Mouse (Mus musculus): ENCODE results near the gene Crybb3. TPM values are rescaled to one million over a fixed set of nuclear protein-coding genes. Genes with fewer than 3 reads are reported as not detected.
A peak's percentile ranks its signal among the peaks of the same experiment; 100 is the strongest.

Gene Crybb3
- polyA plus RNA-seq, 1 experiment, result 2.3 TPM

GRCm38 (mm10) chr5:113102455-113102854 lies 21.1 kb upstream of the Crybb3 start:
- TF ChIP-seq POLR2A (IDR thresholded peaks at IDR 0.05; ENCODE audit: borderline replicate concordance, extremely low read depth, insufficient read depth, insufficient read length, poor library complexity, severe bottlenecking), result no peak
- no peak for TF ChIP-seq CTCF (IDR thresholded peaks at IDR 0.05; ENCODE audit: borderline replicate concordance, extremely low read depth, insufficient read depth, insufficient read length)
- peak; percentile 59 for DNase-seq (ENCODE audit: low read depth)

GRCm38 (mm10) chr5:113101457-113101856 lies 20.1 kb upstream of the Crybb3 start:
- no peak for DNase-seq (ENCODE audit: low read depth)
- no peak for TF ChIP-seq POLR2A (IDR thresholded peaks at IDR 0.05; ENCODE audit: borderline replicate concordance, extremely low read depth, insufficient read depth, insufficient read length, poor library complexity, severe bottlenecking)

GRCm38 (mm10) chr5:113100422-113100821 lies 19.0 kb upstream of the Crybb3 start:
- DNase-seq (ENCODE audit: low read depth), result no peak
- TF ChIP-seq POLR2A (IDR thresholded peaks at IDR 0.05; ENCODE audit: borderline replicate concordance, extremely low read depth, insufficient read depth, insufficient read length, poor library complexity, severe bottlenecking) (no peak), CTCF (IDR thresholded peaks at IDR 0.05; ENCODE audit: borderline replicate concordance, extremely low read depth, insufficient read depth, insufficient read length) (no peak)

GRCm38 (mm10) chr5:113099546-113099945 lies 18.2 kb upstream of the Crybb3 start:
- TF ChIP-seq POLR2A (IDR thresholded peaks at IDR 0.05; ENCODE audit: borderline replicate concordance, extremely low read depth, insufficient read depth, insufficient read length, poor library complexity, severe bottlenecking), result no peak
- peak; percentile 100 for TF ChIP-seq CTCF (IDR thresholded peaks at IDR 0.05; ENCODE audit: borderline replicate concordance, extremely low read depth, insufficient read depth, insufficient read length)
- DNase-seq (ENCODE audit: low read depth), result peak; percentile 93

- DNase-seq (ENCODE audit: low read depth), result no peak
- TF ChIP-seq CTCF (IDR thresholded peaks at IDR 0.05; ENCODE audit: borderline replicate concordance, extremely low read depth, insufficient read depth, insufficient read length) (no peak), POLR2A (IDR thresholded peaks at IDR 0.05; ENCODE audit: borderline replicate concordance, extremely low read depth, insufficient read depth, insufficient read length, poor library complexity, severe bottlenecking) (no peak)
These were observed 16.2 kb upstream of the Crybb3 start for GRCm38 (mm10) chr5:113097551-113097950.

- TF ChIP-seq POLR2A (IDR thresholded peaks at IDR 0.05; ENCODE audit: borderline replicate concordance, extremely low read depth, insufficient read depth, insufficient read length, poor library complexity, severe bottlenecking), result no peak
- TF ChIP-seq CTCF (IDR thresholded peaks at IDR 0.05; ENCODE audit: borderline replicate concordance, extremely low read depth, insufficient read depth, insufficient read length), result no peak
- no peak for DNase-seq (ENCODE audit: low read depth)
These were observed 14.1 kb upstream of the Crybb3 start for GRCm38 (mm10) chr5:113095456-113095855.

GRCm38 (mm10) chr5:113092406-113092805 lies 11.0 kb upstream of the Crybb3 start:
- no peak for DNase-seq (ENCODE audit: low read depth)
- no peak for TF ChIP-seq CTCF (IDR thresholded peaks at IDR 0.05; ENCODE audit: borderline replicate concordance, extremely low read depth, insufficient read depth, insufficient read length)
- no peak for TF ChIP-seq POLR2A (IDR thresholded peaks at IDR 0.05; ENCODE audit: borderline replicate concordance, extremely low read depth, insufficient read depth, insufficient read length, poor library complexity, severe bottlenecking)

- TF ChIP-seq POLR2A (IDR thresholded peaks at IDR 0.05; ENCODE audit: borderline replicate concordance, extremely low read depth, insufficient read depth, insufficient read length, poor library complexity, severe bottlenecking), result no peak
- peak; percentile 81 for TF ChIP-seq CTCF (IDR thresholded peaks at IDR 0.05; ENCODE audit: borderline replicate concordance, extremely low read depth, insufficient read depth, insufficient read length)
- peak; percentile 55 for DNase-seq (ENCODE audit: low read depth)
These were observed 9.8 kb upstream of the Crybb3 start for GRCm38 (mm10) chr5:113091162-113091561.

- TF ChIP-seq POLR2A (IDR thresholded peaks at IDR 0.05; ENCODE audit: borderline replicate concordance, extremely low read depth, insufficient read depth, insufficient read length, poor library complexity, severe bottlenecking), result no peak
- DNase-seq (ENCODE audit: low read depth), result no peak
These were observed 9.4 kb upstream of the Crybb3 start for GRCm38 (mm10) chr5:113090750-113091149.

- DNase-seq (ENCODE audit: low read depth), result no peak
- TF ChIP-seq CTCF (IDR thresholded peaks at IDR 0.05; ENCODE audit: borderline replicate concordance, extremely low read depth, insufficient read depth, insufficient read length), result no peak
- TF ChIP-seq POLR2A (IDR thresholded peaks at IDR 0.05; ENCODE audit: borderline replicate concordance, extremely low read depth, insufficient read depth, insufficient read length, poor library complexity, severe bottlenecking), result no peak
These were observed 8.8 kb upstream of the Crybb3 start for GRCm38 (mm10) chr5:113090077-113090690.

- TF ChIP-seq POLR2A (IDR thresholded peaks at IDR 0.05; ENCODE audit: borderline replicate concordance, extremely low read depth, insufficient read depth, insufficient read length, poor library complexity, severe bottlenecking), result no peak
- no peak for TF ChIP-seq CTCF (IDR thresholded peaks at IDR 0.05; ENCODE audit: borderline replicate concordance, extremely low read depth, insufficient read depth, insufficient read length)
- DNase-seq (ENCODE audit: low read depth), result no peak
These were observed 6.1 kb upstream of the Crybb3 start for GRCm38 (mm10) chr5:113087465-113087864.

- TF ChIP-seq POLR2A (IDR thresholded peaks at IDR 0.05; ENCODE audit: borderline replicate concordance, extremely low read depth, insufficient read depth, insufficient read length, poor library complexity, severe bottlenecking) (no peak), CTCF (IDR thresholded peaks at IDR 0.05; ENCODE audit: borderline replicate concordance, extremely low read depth, insufficient read depth, insufficient read length) (no peak)
- DNase-seq (ENCODE audit: low read depth), result no peak
These were observed 5.6 kb upstream of the Crybb3 start for GRCm38 (mm10) chr5:113086990-113087389.

All from brain, embryonic 14.5 days (tissue).